Mouse (Mus musculus) spleen, postnatal 10 days (tissue): ENCODE results near the gene Col6a1.
A peak's percentile ranks its signal among the peaks of the same experiment; 100 is the strongest.

Experiments
- DNase-seq, 2 experiments: peaks; one replicate each; pipeline ENCODE4 v3.0.0; 2021 to 2022; ENCODE audit warnings: low spot score in 2 of 2

Col6a1 gene

DNA sequence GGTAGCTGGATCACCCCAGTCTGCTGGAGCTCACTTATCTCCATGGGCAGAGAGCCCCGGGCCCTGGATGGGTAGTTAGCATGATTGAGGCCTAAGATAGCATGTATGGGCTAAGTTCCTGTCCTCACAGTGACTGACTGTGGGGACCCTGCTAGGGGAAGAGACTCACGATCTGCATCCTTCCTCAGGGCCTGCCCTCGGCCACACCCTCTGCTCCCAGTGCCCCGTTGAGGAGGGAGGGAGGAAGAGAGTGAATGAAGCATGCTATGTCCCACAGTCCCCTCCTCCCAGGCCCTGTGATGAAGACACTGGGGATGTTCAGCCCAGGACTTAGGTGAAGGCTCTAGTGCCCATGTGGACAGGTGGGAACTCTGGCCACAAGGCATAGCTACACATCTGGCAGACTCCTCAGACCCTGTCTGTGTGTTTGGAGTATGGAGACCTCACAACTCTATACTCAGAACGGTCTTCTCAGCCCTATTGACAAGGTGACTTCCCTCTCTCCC, 1.7 kb downstream of the Col6a1 start:
- DNase-seq: no peak

DNA sequence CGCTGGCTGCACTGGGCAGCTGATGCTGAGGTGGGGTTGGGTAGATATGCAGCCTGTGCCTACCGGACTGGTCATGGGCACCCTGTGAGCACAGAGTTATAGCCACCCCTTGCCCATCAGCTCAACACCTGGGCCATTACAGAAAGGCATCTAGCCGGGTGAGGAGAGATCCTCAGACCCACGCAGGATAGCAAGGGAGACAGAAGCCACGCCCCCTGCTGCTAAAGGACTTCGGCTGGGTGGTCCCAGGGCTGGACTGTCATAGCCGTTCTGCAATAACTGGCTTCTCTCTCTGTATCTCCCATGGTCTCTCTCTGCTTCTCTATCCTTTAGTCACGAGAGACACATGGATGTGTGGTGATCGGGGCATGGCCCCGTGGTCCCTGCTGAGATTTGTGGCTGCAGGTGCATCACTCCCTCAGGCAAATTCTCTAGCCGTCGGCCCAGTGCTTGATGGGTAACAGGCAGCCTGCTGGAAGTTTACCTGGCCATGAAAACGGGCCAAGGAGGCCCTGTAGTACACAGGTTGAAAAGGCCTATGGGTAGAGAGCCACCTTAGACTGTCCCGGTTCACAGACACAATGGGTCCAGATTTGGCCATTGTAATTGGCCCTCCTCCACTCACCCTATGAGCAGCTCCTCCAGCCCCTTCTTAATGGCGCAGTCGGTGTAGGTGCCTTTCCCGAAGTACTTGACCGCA, 3.1 kb downstream of the Col6a1 start:
- DNase-seq: no peak

DNA sequence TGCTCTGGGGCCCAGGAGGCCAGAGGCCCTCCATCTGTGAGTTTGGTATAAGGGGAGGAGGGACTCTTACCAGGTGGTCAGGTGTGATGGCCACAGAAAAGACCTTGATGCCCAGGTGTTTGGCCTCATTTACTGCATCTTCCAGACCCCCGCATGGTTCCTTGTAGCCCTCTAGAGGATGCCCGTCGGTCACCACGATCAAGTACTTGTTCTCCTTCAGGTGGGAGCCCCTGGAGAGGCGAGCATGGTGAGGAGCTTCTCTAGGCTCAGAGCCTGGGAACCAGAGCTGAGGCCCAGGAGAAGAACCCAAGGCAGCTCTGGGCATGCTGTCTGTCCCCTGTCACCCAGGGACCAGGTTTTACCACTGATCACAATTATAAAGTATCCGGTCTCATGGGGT, 4.2 kb downstream of the Col6a1 start:
- DNase-seq: no peak

DNA sequence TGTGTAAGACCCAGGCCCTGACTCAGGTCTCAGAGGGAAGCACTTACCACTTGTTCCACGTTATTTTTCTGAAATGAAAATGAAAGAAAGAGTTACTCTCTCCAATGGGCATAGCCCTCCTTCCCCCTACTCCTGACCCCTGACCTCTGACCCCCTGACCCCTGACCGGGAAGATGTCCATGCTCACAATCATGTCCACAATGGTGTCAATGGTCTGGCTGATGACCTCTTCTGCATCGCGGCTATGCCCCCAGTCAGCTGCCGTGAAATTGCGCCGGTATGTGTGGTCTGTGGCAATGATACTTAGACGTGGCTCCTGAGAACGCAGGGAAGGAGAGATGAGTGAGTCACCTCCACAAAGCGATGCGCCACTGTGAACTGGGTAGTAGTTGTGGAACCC, 4.8 kb downstream of the Col6a1 start:
- no peak for DNase-seq

DNA sequence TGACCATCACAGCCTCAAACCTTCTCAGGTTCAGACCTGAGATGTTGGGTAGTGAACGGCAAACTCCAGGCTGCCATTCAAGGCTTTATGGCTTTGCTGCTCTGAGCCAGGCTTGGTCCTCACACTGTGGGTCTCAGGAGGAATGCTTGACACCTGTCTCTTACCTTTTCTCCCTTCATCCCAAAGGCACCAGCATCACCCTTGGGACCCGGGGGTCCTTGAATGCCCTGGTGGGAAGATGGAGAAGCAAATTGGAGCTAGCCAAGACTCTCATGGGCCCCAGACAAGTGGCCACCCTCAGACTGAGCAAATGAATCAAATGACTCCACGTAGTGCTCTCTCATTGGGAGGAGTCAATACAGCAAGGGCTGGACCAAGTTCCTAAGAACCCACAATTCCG, 8.3 kb downstream of the Col6a1 start:
- no peak for DNase-seq

DNA sequence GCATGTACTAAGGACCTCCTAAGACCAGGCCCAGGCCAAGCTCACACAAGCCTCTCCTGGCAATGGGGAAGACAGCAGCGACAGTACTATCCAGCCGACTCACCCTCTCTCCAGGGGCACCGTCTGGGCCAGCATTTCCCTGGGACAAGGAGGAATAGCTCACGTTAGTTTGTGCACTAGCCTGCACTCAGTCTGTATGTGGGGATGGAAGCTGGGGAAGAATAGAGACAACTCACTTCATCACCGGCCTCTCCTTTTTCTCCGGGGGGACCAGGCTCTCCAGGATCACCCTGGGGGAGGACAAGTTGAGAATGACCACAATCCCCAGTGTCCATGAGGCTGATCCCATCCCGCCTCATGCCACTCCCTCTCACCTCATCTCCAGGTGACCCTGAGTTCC, 8.9 kb downstream of the Col6a1 start:
- no peak for DNase-seq

DNA sequence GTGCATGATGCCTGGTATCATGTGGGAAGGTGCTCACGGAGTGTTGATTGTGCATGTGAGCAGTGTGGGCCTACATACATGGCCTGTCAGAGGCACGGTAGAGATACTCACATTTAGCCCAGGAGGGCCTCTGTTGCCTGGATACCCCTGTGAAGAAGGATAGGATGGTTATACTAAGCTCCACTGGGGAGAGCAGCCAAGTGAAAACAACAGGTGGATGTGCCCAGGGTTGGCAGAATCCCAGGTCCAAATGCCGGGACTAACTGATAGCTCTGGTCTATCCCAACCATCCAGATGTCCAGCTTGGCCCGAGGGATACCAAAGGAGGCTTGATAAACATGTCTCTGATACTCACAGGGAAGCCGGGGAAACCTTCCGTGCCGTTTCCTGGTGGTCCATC, 11.7 kb downstream of the Col6a1 start:
- DNase-seq: no peak

DNA sequence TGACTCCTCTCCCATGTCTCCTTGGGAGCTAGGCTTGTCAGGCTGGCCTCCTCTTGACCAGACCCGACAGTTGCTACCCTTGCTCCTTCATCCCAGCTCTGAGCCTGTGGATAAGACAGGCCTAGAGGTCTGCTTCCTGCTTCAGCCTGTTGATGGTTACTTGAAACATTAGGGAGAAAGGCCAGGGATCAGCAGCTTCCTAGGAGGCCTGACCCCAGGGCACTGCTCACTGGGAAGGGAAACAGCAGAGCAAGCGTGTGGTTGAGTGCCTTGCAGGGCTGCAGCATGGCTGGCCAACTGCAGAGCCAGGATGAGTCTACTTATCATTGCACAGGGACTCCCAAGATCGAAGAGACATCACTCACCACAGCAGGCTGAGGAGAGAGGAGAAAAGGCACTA, 13.5 kb downstream of the Col6a1 start:
- no peak for DNase-seq

DNA sequence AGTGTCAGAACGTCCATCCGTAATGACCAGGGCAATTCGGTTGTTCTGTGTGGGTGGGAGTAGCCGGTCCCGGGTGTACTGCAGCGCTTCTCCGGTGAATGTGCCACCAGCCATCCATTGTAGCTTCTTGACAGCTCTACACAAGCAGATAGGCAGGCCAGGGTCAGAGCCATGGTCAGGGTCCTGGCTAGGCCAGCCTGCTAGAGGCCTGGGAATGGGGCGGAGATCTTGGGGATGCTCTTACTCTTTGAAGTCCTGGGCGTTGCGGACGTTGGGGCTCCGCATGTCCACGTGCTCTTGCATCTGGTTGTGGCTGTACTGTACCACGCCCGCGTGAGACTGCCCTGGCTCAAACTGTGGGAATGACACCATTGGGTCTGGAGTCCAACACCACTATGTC, 14.6 kb downstream of the Col6a1 start:
- DNase-seq: no peak

DNA sequence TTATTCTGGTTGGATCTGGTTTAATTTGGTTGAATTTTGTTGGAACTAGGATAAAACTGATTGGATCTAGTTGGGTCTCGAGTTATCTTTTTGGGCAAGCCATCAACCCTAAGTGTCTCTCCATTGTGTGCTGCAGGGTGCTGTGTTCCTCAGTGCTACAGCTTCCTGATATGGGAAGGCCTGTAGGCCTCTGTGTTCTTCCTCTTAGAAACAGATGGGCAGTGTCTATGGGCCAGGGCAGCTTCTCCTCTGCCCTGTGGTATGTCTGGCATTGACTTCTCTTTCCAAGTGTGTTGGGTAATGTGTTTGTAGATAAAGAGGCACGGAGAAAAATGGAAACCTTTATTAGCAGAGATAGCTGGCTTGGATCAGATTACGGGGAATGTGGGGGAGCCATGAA, 17.5 kb downstream of the Col6a1 start:
- DNase-seq: no peak

DNA sequence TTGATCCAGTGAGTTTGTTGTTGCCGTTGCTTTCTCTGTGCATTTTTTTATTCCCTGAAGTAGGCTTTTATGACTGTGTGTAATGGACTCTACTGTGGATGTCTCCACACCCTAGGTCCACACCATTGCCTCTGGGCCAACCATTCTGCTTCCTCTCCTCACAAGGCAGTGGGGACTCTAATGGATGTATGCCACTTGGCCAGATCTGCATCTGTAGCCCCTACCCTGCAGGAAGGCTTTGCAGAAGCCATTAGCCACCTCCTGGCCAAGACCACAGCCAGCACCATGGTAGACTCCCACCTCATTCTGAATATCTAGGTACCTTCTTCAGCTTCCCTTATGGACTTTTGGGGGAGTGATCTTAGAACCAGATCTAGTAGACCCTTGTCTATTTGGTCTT, 18.4 kb downstream of the Col6a1 start:
- DNase-seq: no peak

DNA sequence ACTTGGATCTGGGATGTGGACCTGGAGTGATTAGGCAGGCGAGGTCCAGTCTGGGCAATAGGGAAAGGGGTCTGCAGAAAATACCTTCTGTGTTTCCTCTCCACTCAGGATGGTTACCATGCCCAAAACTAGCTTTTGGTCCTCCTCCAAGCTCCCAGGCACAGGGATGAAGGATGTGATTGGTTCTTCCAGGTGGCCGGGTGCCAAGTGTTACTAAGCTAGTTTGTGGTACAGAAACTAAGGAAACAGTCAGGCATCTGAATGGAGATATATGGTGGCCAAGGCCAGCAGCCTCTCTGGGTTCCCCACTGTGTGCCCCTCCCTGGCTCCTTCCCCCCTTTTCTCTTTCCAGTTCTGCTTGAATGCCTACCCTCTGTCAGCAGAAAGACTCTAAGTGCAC, 19.0 kb downstream of the Col6a1 start:
- no peak for DNase-seq

DNA sequence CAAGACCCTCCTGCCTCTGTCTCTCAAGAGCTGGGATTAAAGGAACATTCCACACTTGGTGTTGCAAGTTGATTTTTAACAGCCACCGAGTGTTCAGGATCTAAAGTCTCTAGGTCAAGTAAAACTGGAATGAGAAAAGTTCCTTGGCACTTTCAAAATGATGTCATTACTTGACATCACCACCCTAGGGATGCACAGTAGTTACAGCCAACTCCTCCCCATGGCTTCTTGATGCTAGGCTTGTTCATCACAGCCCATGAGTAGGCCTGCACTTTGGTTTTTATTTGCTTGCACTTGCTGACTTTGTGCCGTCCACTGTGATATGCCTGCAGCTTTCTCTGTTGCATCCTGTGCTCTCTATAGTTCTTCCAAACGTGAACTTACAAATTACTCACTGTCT, 21.6 kb downstream of the Col6a1 start:
- no peak for DNase-seq

DNA sequence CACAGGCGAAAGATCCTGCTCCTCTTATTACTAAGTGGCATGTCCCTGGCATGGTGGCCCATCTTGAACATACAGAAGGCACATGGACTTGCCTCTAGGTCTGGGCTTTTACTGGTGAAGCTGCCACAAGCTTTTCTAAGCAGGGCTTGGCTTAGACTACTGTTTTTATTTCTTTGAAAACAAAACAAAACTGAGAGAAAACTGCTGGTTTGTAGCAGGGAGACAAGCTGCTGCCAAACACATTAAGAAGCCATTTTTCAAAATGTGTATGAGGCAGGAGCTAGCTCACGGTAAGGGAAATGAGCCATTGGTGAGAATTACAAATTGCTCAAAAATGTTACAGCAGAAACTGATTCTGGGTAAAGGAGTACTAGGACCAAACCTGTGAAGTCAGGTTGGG, 24.5 kb downstream of the Col6a1 start:
- DNase-seq: no peak

DNA sequence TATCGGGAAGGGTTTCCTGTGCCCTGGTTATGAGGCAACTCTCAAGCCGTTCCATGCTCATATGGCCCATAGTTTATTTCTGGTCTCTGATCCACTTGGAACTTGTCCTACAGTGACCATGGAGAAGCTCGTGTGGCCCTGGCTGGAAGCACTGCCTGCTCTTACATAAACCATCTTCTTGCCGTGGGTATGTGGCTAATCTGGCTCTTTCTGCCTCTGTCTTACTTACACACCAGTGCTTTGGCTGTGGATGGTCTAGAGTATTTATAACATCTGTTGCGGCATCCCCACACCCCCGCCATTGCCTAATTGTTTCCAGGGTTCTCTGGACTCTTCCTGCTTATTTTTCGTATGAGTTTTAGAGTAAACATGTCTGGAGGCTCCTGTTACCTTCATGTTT, 26.2 kb downstream of the Col6a1 start:
- DNase-seq: no peak

DNA sequence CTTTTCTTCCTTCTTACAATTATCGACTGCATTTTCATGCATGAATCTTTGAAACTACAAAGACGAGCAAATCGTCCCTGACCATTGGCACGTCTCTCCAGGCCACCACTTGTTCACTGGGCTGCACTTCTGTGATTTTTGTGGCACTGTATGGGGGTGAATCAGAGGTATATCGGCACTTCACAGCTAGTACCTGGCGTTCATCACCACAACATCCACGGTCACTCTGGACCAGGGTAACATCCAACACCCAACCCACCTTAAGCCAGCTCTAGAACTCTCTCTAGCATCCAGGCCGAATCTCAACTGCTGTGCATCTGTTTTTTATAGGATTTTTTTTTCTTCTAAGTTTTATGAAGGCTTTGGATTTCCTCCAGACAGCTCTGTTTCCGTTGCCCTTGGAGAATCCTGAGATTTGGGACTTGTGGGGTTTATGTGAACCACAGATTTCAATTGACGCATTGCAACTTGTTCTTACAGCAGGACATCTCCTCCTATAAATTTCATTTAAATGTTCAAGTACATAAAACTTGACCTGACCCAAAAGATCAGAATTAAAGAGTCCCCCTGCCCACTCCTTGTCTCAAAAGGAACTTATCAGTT, 30.6 kb downstream of the Col6a1 start:
- no peak for DNase-seq

DNA sequence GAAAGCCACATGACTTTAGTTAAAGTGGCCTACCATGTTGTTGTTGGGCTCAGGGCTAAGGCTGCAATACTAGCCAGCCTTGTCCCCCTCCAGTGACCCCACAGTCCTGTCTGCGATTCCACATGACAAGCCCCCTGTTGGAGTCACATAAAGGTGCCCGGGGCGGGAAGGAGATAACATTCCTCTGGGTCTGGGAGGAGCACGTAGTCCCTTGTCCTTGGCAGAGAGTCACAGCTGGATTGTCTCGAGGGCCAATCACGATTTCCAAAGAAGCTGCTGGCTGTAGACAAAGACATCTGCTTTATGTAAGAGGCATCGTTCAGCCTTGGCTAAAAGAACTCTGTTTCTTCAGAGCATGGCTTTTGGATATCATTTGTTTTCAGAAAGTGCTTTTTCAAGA, 31.2 kb downstream of the Col6a1 start:
- DNase-seq: no peak

DNA sequence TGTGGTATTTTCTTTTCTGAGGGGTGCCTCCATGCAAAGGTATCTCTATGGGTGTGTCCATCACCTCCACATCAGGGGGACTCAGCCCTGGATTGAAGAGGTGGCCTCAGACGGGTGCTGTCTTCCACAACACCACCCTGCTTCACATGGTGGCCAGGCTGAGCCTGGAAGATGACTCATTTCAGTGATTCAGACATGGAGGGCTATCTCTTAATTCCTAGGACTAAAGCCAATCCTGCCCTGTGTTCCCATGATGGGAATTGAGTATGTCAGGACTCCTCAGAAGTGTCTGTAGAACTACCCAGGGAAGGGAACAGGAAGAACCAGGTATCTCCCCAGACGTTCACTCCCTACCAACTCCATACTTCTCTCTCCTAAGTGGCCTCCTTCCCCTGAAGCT, 32.5 kb downstream of the Col6a1 start:
- DNase-seq: no peak

DNA sequence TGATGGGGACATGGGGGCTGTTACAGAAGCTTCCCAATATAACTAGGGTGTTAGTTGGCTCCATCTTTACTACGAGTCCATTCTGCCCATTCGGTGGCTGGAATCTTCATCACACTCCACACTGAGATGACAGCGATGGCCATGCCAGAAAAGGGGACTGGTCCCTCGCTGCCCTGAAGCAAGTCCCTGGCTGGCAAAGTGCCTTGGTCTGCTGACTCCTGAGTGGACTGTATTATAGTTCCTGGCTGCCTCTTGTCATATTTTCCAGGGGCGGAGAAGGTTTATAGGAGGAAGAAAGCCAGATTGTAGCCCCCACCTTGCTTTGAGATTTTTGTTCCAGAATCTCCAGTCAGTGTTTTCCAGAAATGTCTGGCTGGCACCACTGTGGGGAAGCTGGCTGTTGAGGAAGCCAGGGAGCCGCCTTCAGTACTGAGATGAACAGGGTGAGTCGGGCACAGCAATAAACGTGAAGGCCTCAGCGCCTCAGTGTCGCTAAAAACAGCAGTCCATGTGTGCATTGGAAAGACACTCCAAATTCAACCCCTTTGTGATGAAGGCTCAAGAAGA, 40.4 kb downstream of the Col6a1 start:
- no peak for DNase-seq

DNA sequence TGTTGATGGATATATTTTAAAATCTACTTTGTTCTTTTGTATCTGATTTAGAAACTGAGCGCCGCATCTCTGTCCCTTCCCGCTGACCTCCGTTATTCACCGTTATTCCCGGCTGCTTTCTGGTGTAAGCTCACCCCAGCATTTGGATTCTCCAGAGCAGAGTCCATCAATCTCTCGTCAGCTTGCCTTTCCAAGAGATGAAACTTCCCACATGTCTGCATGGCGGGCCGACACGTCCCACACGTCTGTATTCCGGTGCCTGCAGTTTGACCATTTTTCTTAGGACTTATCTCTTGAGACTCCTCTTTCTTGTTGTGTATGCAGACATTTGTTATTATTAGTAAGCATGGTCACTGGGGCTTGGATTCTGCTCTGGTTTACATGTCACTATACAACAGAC, 42.0 kb downstream of the Col6a1 start:
- DNase-seq: no peak

DNA sequence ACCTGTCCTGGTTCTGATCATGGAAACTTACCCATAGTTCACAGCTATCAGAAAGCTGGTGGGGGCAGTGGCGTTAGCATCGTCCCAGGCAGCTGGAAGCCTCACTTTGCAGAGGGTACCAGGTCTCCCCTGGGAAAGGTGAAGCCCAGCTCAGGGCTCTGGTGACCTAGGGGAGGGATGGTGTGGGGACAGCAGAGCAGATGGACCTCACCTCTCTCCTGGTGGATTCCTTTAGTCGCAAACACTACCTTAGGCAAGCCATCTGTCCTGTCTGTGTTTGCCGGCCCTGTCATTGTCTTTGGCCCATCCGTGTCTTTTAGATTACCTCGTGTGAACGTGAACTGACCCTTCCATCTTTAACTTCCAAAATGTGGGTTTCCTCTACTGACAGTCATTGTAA, 42.5 kb downstream of the Col6a1 start:
- DNase-seq: peak in 1 of 2 experiments; percentile 4

DNA sequence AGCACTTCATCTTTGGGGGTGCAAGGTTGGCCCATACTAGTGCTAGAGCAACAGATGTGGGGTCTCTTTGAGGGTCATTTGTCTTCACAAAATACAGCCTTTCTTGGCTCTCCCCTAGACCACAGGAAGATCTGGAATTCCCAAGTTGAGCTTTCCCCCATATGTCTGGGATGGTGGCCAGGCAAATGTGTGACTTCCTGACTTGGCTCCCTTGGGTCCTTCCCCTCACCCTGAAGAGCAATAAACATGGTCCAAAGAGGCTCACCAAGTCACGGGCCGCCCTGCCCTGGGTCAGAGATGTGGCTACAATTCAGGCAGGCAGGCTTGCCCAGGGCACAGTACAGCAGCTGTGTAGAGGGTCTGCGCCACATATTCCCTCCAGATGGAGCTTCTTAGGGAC, 44.1 kb downstream of the Col6a1 start:
- peak in 1 of 2 experiments; percentile 9 for DNase-seq
